Mouse (Mus musculus): Measurements from ENCODE around the gene Paqr4. TPM values are rescaled to one million over a fixed set of nuclear protein-coding genes. Genes with fewer than 3 reads are reported as not detected.

Paqr4 gene
- polyA plus RNA-seq, 1 experiment: 2.4 TPM

DNA sequence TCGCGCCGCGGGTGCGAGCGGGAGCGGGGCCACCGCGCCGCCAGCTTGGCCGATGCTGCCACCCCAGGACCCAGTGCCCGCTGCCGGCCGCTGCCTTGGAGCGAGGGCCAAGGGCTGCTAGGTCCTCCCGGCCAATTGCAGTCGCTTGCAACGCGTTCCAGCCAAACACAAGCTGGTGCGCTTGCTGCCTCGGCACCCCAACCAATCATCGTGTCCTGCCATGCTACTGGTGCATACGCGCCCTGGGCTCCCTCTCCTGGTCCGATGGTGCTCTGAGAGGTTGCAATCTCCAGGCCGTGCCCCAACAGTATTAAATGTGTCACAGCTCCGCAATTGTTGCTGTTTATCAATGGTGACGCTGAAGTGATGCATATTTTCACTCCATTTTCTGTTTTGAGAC lies 40.6 kb downstream of the Paqr4 start:
- H3K9me3 ChIP-seq (replicated peaks; ENCODE audit: control insufficient read depth, insufficient read depth, low read length, poor library complexity, severe bottlenecking): no peaks in the 10 kb centered on the region
- peak overlapping the region; percentile 76 for H3K9ac ChIP-seq (ENCODE audit: low read depth, poor library complexity, severe bottlenecking)
- H3K4me3 ChIP-seq (ENCODE audit: low read depth, low read length): peak overlapping the region; percentile 61
- no peak for TF ChIP-seq POLR2A (IDR thresholded peaks at IDR 0.05; ENCODE audit: insufficient read depth, low read length)
- TF ChIP-seq CTCF (IDR thresholded peaks at IDR 0.05; ENCODE audit: low read depth, low read length): peak; percentile 92
- TF ChIP-seq EP300 (IDR thresholded peaks at IDR 0.05; ENCODE audit: insufficient read depth, low read depth, low read length): 0 out of 2 replicates have a peak, but pooled peaks have one; percentile 43
- no peak overlapping the region for H3K27ac ChIP-seq (ENCODE audit: insufficient read depth, low read length)
- H3K27me3 ChIP-seq (ENCODE audit: control insufficient read depth, insufficient read depth, low read length, poor library complexity, severe bottlenecking): no peaks in the 10 kb centered on the region
- H3K36me3 ChIP-seq (ENCODE audit: control insufficient read depth, insufficient read depth, low read length, poor library complexity, severe bottlenecking): no peaks in the 10 kb centered on the region
- peaks cover 9% of the 10 kb centered on the region for H3K4me1 ChIP-seq (ENCODE audit: control insufficient read depth, insufficient read depth, low read length)

DNA sequence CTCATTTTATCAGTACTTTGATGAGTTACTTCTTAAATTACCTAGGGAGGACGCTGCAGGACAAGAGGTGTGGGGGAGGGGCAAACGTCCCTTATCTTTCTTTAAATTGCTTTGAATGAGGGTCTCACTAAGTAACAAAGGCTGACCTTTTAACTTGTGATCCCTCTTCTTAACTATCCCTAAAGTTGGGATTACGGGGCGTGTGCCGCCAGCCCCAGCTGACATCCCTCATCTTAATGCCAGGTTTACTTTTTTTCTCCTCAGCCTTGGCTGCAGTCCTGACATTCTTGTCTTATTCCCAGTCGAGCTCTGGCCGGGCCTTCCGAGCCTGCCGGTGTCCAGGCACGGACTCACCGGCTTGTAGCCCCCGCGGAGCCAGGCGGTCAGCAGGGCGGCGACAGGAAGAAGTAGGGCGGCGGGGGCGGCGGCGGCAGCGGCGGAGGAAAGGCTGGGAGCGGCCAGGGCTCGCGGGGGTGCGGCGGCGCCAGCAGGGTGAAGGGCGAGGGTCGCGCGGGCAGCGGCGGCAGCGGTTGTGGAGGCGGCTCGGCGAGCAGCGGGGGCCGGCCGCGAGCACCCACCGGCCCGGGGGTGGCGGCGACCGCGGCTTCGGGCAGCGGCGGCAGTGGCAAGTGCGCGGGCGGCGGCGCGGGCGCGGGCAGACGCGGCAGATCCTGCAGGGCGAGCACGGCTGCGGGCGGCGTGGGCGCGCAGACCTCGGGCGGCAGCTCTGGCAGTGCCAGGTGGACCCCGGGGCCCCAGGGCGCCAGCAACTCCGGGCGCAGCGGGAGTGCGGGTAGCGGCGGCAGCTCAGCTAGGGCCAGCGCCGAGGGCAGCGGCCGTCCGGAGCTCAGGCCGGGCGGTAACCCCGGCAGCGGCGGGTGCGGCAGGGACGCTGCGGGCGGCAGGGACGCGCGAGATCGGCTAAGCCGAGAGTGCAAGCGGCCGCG lies 41.3 kb downstream of the Paqr4 start:
- no peaks in the 10 kb centered on the region for H3K36me3 ChIP-seq (ENCODE audit: control insufficient read depth, insufficient read depth, low read length, poor library complexity, severe bottlenecking)
- no peaks in the 10 kb centered on the region for H3K27me3 ChIP-seq (ENCODE audit: control insufficient read depth, insufficient read depth, low read length, poor library complexity, severe bottlenecking)
- H3K4me3 ChIP-seq (ENCODE audit: low read depth, low read length): peak overlapping the region; percentile 61
- peak overlapping the region; percentile 76 for H3K9ac ChIP-seq (ENCODE audit: low read depth, poor library complexity, severe bottlenecking)
- TF ChIP-seq CTCF (IDR thresholded peaks at IDR 0.05; ENCODE audit: low read depth, low read length): no peak
- no peak for TF ChIP-seq EP300 (IDR thresholded peaks at IDR 0.05; ENCODE audit: insufficient read depth, low read depth, low read length)
- no peak for TF ChIP-seq POLR2A (IDR thresholded peaks at IDR 0.05; ENCODE audit: insufficient read depth, low read length)
- H3K4me1 ChIP-seq (ENCODE audit: control insufficient read depth, insufficient read depth, low read length): peaks cover 6% of the 10 kb centered on the region
- no peak overlapping the region for H3K27ac ChIP-seq (ENCODE audit: insufficient read depth, low read length)
- no peaks in the 10 kb centered on the region for H3K9me3 ChIP-seq (replicated peaks; ENCODE audit: control insufficient read depth, insufficient read depth, low read length, poor library complexity, severe bottlenecking)

DNA sequence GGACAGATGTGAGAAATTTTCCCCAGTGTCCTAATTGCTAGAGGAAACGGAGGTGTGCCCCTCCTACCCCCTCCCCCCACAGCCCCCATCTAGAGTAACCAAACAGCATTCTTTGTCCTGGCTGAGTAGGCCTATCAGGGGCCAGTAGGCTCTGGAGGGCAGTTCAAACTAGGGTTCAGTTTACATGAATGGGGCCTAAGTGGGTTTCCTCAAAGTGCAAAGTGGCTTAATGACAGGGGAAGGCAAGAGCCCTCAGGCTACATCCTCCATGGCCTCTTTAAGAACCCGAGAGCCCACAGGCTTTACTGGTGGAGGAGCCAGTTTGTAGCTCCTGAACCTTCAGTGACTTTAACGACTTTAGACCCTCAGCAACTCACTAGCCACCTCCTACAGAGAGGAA lies 44.9 kb downstream of the Paqr4 start:
- Histone ChIP-seq H3K27me3 (ENCODE audit: control insufficient read depth, insufficient read depth, low read length, poor library complexity, severe bottlenecking) (no peaks in the 10 kb centered on the region), H3K4me3 (ENCODE audit: low read depth, low read length) (no peak overlapping the region), H3K9ac (ENCODE audit: low read depth, poor library complexity, severe bottlenecking) (peak overlapping the region; percentile 13; the same call in 1 of the 2 replicates), H3K27ac (ENCODE audit: insufficient read depth, low read length) (peak overlapping the region; percentile 55), H3K9me3 (replicated peaks; ENCODE audit: control insufficient read depth, insufficient read depth, low read length, poor library complexity, severe bottlenecking) (no peaks in the 10 kb centered on the region), H3K36me3 (ENCODE audit: control insufficient read depth, insufficient read depth, low read length, poor library complexity, severe bottlenecking) (no peaks in the 10 kb centered on the region), H3K4me1 (ENCODE audit: control insufficient read depth, insufficient read depth, low read length) (peaks cover 10% of the 10 kb centered on the region)
- no peak for TF ChIP-seq CTCF (IDR thresholded peaks at IDR 0.05; ENCODE audit: low read depth, low read length)
- TF ChIP-seq EP300 (IDR thresholded peaks at IDR 0.05; ENCODE audit: insufficient read depth, low read depth, low read length): 0 out of 2 replicates have a peak, but pooled peaks have one; percentile 21
- TF ChIP-seq POLR2A (IDR thresholded peaks at IDR 0.05; ENCODE audit: insufficient read depth, low read length): no peak

DNA sequence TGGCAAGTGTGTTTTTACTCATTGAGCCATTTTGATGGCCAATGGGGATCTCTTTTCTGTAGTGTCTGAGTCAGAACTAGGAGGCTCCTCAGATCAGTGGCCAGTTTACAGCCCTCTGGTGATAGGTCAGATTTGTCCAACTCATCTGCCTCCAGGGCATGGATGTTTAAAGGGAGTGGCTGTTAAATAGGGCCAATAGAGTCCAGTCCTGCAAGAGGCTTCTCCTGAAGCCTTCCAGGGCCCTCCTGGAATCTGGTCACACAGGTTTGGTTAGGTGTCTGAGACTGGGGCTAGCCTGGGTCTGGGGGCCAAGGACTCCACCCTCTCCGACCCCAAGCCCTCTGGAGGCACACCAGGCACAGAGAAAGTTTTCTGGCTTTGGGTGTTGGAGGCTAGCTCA lies 46.2 kb downstream of the Paqr4 start:
- no peaks in the 10 kb centered on the region for H3K27me3 ChIP-seq (ENCODE audit: control insufficient read depth, insufficient read depth, low read length, poor library complexity, severe bottlenecking)
- H3K9ac ChIP-seq (ENCODE audit: low read depth, poor library complexity, severe bottlenecking): no peak overlapping the region
- H3K27ac ChIP-seq (ENCODE audit: insufficient read depth, low read length): peak overlapping the region; percentile 91
- no peak overlapping the region for H3K4me3 ChIP-seq (ENCODE audit: low read depth, low read length)
- H3K9me3 ChIP-seq (replicated peaks; ENCODE audit: control insufficient read depth, insufficient read depth, low read length, poor library complexity, severe bottlenecking): no peaks in the 10 kb centered on the region
- TF ChIP-seq CTCF (IDR thresholded peaks at IDR 0.05; ENCODE audit: low read depth, low read length) (no peak), EP300 (IDR thresholded peaks at IDR 0.05; ENCODE audit: insufficient read depth, low read depth, low read length) (peak; percentile 92)
- peaks cover 10% of the 10 kb centered on the region for H3K4me1 ChIP-seq (ENCODE audit: control insufficient read depth, insufficient read depth, low read length)
- H3K36me3 ChIP-seq (ENCODE audit: control insufficient read depth, insufficient read depth, low read length, poor library complexity, severe bottlenecking): no peaks in the 10 kb centered on the region

Other genes starting within 250 kb of the Paqr4 start
- 4.2 and 4.9 TPM in 2 replicates for gene Zfp213, start 176.6 kb downstream of the Paqr4 start, polyA plus RNA-seq (2011; ENCODE audit: insufficient read depth, insufficient read length, low read depth, missing spikeins)
- 25.1 and 27.7 TPM in 2 replicates for gene Zfp13, start 141.4 kb downstream of the Paqr4 start, polyA plus RNA-seq (2011; ENCODE audit: insufficient read depth, insufficient read length, low read depth, missing spikeins)
- gene Zscan10, start 140.0 kb downstream of the Paqr4 start, polyA plus RNA-seq (2011; ENCODE audit: insufficient read depth, insufficient read length, low read depth, missing spikeins): 51.8 and 58.5 TPM in 2 replicates
- gene Mmp25, start 95.6 kb downstream of the Paqr4 start, polyA plus RNA-seq (2011; ENCODE audit: insufficient read depth, insufficient read length, low read depth, missing spikeins): 10.9 and 12.6 TPM in 2 replicates
- gene Bicdl2, start 80.4 kb downstream of the Paqr4 start, polyA plus RNA-seq (2011; ENCODE audit: insufficient read depth, insufficient read length, low read depth, missing spikeins): 2.9 and 3.2 TPM in 2 replicates
- 145 and 149 TPM in 2 replicates for gene Hcfc1r1, start 67.3 kb downstream of the Paqr4 start, polyA plus RNA-seq (2011; ENCODE audit: insufficient read depth, insufficient read length, low read depth, missing spikeins)
- 57.3 and 63.1 TPM in 2 replicates for gene Thoc6, start 67.0 kb downstream of the Paqr4 start, polyA plus RNA-seq (2011; ENCODE audit: insufficient read depth, insufficient read length, low read depth, missing spikeins)
- gene Tnfrsf12a, start 63.4 kb downstream of the Paqr4 start, polyA plus RNA-seq (2011; ENCODE audit: insufficient read depth, insufficient read length, low read depth, missing spikeins): 51.7 and 61.7 TPM in 2 replicates
- gene Cldn6, start 61.6 kb downstream of the Paqr4 start, polyA plus RNA-seq (2011; ENCODE audit: insufficient read depth, insufficient read length, low read depth, missing spikeins): 300 and 333 TPM in 2 replicates
- gene Cldn9, start 56.8 kb downstream of the Paqr4 start, polyA plus RNA-seq (2011; ENCODE audit: insufficient read depth, insufficient read length, low read depth, missing spikeins): 1.7 and 2.9 TPM in 2 replicates
- 3.6 and 4.1 TPM in 2 replicates for gene 1520401A03Rik, start 18.1 kb downstream of the Paqr4 start, polyA plus RNA-seq (2011; ENCODE audit: insufficient read depth, insufficient read length, low read depth, missing spikeins)
- 26.5 and 27.7 TPM in 2 replicates for gene Pkmyt1, start 14.5 kb downstream of the Paqr4 start, polyA plus RNA-seq (2011; ENCODE audit: insufficient read depth, insufficient read length, low read depth, missing spikeins)
- 0.57 and 1.4 TPM in 2 replicates for gene Kremen2, start 5.0 kb upstream of the Paqr4 start, polyA plus RNA-seq (2011; ENCODE audit: insufficient read depth, insufficient read length, low read depth, missing spikeins)
- gene Flywch1, start 30.7 kb upstream of the Paqr4 start, polyA plus RNA-seq (2011; ENCODE audit: insufficient read depth, insufficient read length, low read depth, missing spikeins): 32.9 and 34.2 TPM in 2 replicates
- 10.7 and 13.1 TPM in 2 replicates for gene Flywch2, start 45.2 kb upstream of the Paqr4 start, polyA plus RNA-seq (2011; ENCODE audit: insufficient read depth, insufficient read length, low read depth, missing spikeins)
- gene Srrm2, start 49.7 kb upstream of the Paqr4 start, polyA plus RNA-seq (2011; ENCODE audit: insufficient read depth, insufficient read length, low read depth, missing spikeins): 552 and 560 TPM in 2 replicates
- 398 and 458 TPM in 2 replicates for gene Elob, start 88.3 kb upstream of the Paqr4 start, polyA plus RNA-seq (2011; ENCODE audit: insufficient read depth, insufficient read length, low read depth, missing spikeins)
- gene Prss33, start 95.2 kb upstream of the Paqr4 start, polyA plus RNA-seq (2011; ENCODE audit: insufficient read depth, insufficient read length, low read depth, missing spikeins): 1.6 and 2.0 TPM in 2 replicates
- not detected in 2 replicates for gene Prss32, start 103.0 kb upstream of the Paqr4 start, polyA plus RNA-seq (2011; ENCODE audit: insufficient read depth, insufficient read length, low read depth, missing spikeins)
- 16.0 and 19.3 TPM in 2 replicates for gene Prss41, start 103.3 kb upstream of the Paqr4 start, polyA plus RNA-seq (2011; ENCODE audit: insufficient read depth, insufficient read length, low read depth, missing spikeins)
- not detected in 2 replicates for gene Prss21, start 127.2 kb upstream of the Paqr4 start, polyA plus RNA-seq (2011; ENCODE audit: insufficient read depth, insufficient read length, low read depth, missing spikeins)
- not detected in 2 replicates for gene Dcpp1, start 140.0 kb upstream of the Paqr4 start, polyA plus RNA-seq (2011; ENCODE audit: insufficient read depth, insufficient read length, low read depth, missing spikeins)
- gene Dcpp2, start 140.0 kb upstream of the Paqr4 start, polyA plus RNA-seq (2011; ENCODE audit: insufficient read depth, insufficient read length, low read depth, missing spikeins): not detected in 2 replicates
- gene Dcpp3, start 176.6 kb upstream of the Paqr4 start, polyA plus RNA-seq (2011; ENCODE audit: insufficient read depth, insufficient read length, low read depth, missing spikeins): not detected in 2 replicates
- gene Sbp, start 200.8 kb upstream of the Paqr4 start, polyA plus RNA-seq (2011; ENCODE audit: insufficient read depth, insufficient read length, low read depth, missing spikeins): not detected in 2 replicates
- gene Sbpl, start 214.4 kb upstream of the Paqr4 start, polyA plus RNA-seq (2011; ENCODE audit: insufficient read depth, insufficient read length, low read depth, missing spikeins): not detected in 2 replicates
- gene Prss30, start 239.7 kb upstream of the Paqr4 start, polyA plus RNA-seq (2011; ENCODE audit: insufficient read depth, insufficient read length, low read depth, missing spikeins): not detected in 2 replicates